Mouse (Mus musculus) forebrain, postnatal 0 days (tissue): ENCODE results near the gene Zdhhc14. TPM values are rescaled to one million over a fixed set of nuclear protein-coding genes. Genes with fewer than 3 reads are reported as not detected.
A peak's percentile ranks its signal among the peaks of the same experiment; 100 is the strongest.

Experiments
- ATAC-seq: fragments of 200-750 bp; cut with Nextera tagmentation; 2 replicates; pipeline ENCODE4 v1.8.0; 2017; ENCODE audit warnings: mild to moderate bottlenecking, moderate library complexity
- DNase-seq: peaks from one replicate; pipeline ENCODE4 v3.0.0-alpha.2; 2015
- H3K27ac ChIP-seq: fragments of 300-500 bp; sonication (generic); 2 replicates; pipeline ENCODE4 v1.5.1; 2014; ENCODE audit warnings: low read depth, mild to moderate bottlenecking, antibody characterized with exemption, low read length, moderate library complexity, mixed read lengths
- H3K27me3 ChIP-seq: fragments of 300-500 bp; sonication (generic); 2 replicates; pipeline ENCODE4 v1.6.1; 2014; ENCODE audit warnings: mild to moderate bottlenecking, low read length, mixed read lengths; ENCODE audit not compliant: insufficient read depth
- H3K36me3 ChIP-seq: fragments of 300-500 bp; sonication (generic); 2 replicates; pipeline ENCODE4 v1.6.1; 2014; ENCODE audit warnings: mild to moderate bottlenecking, moderate library complexity; ENCODE audit not compliant: insufficient read depth
- H3K4me1 ChIP-seq: fragments of 300-500 bp; sonication (generic); 2 replicates; pipeline ENCODE4 v1.6.1; 2014; ENCODE audit warnings: antibody characterized with exemption; ENCODE audit not compliant: insufficient read depth
- H3K4me2 ChIP-seq: fragments of 300-500 bp; sonication (generic); 2 replicates; pipeline ENCODE4 v1.6.1; 2014; ENCODE audit warnings: low read depth, mild to moderate bottlenecking, moderate library complexity
- H3K4me3 ChIP-seq: fragments of 300-500 bp; sonication (generic); 2 replicates; pipeline ENCODE4 v1.5.1; 2014; ENCODE audit warnings: low read depth, low read length, mixed read lengths
- H3K9ac ChIP-seq: fragments of 300-500 bp; sonication (generic); 2 replicates; pipeline ENCODE4 v1.6.1; 2014; ENCODE audit warnings: mild to moderate bottlenecking
- H3K9me3 ChIP-seq: fragments of 300-500 bp; sonication (generic); 2 replicates; pipeline ENCODE4 v1.6.1; 2016; ENCODE audit warnings: low read length
- CTCF ChIP-seq: sonication (generic); IDR thresholded peaks from 2 replicates; pipeline ENCODE4 v1.5.1; 2016; ENCODE audit warnings: antibody characterized with exemption, control low read depth, low read depth
- WGBS: fragments of 180-500 bp; shearing (Covaris S2); extraction: QIAGEN DNeasy Blood & Tissue Kit; methylation state at CpG from one replicate; pipeline ENCODE4 v1.1.7; 2014; 5-methylcytosine and 5-hydroxymethylcytosine counted together
- polyA plus RNA-seq: library from polyadenylated mRNA; unstranded; fragments of >200 nt; fragmentation: Nextera tagmentation; extraction: Ambion mirVana; gene quantifications from 2 replicates; pipeline ENCODE4 v1.2.1, GENCODE M21; 2015
- total RNA-seq: library from RNA; depleted of rRNA; stranded (reverse); fragments of >200 nt; gene quantifications from 2 replicates; pipeline ENCODE4 v1.2.3, GENCODE M21; 2014

Gene Zdhhc14
- total and polyA plus RNA-seq, 2 experiments from 2014 or later = 9.9 to 16.7 TPM

DNA sequence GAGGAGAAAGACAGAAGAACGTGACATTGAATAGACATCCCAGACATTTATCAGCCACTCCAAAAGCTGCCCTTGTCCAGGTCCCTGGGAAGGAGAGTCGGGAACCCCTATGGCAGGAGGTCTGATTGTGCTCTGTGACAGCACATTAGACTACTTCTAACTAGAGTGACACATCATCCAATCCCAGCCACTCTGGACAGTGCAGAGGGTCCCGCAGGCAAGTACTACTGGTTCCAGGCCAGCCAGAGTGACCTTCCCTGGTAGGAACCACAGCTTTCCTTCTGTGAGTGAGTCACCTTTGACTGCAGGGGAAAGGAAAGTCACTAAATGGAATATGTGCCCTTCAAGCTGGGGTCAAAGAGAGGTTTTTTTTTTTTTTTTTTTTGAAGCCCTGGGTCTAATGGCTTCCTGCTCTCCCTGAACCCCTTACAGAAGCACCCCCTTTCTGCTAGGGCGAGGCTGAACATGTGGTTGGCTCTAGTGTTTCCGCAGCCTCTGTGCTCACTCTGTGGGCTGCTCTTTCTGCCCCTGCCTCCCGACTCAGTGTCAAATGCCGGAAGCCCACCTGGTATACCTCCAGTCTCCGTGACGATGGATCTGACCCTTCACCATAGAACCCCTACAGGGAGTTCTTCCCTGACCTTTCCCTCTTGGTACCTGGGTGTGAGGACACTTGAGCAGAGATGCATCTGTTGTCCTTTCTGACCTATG, 276.6 kb downstream of the Zdhhc14 start:
- no peak overlapping the region for H3K9ac ChIP-seq
- H3K27ac ChIP-seq = 0 out of 2 replicates have a peak overlapping the region, but pooled peaks have one; percentile 78
- no peaks in the 10 kb centered on the region for H3K27me3 ChIP-seq
- H3K36me3 ChIP-seq = no peaks in the 10 kb centered on the region
- no peaks in the 10 kb centered on the region for H3K9me3 ChIP-seq
- H3K4me1 ChIP-seq = peaks cover 11% of the 10 kb centered on the region; the same call in 1 of the 2 replicates
- ATAC-seq = no peak
- TF ChIP-seq CTCF = no peak
- WGBS = 88% methylated on average over 9 of the region's 9 CpGs
- no peak overlapping the region for H3K4me2 ChIP-seq
- no peak for DNase-seq
- H3K4me3 ChIP-seq = no peak overlapping the region

DNA sequence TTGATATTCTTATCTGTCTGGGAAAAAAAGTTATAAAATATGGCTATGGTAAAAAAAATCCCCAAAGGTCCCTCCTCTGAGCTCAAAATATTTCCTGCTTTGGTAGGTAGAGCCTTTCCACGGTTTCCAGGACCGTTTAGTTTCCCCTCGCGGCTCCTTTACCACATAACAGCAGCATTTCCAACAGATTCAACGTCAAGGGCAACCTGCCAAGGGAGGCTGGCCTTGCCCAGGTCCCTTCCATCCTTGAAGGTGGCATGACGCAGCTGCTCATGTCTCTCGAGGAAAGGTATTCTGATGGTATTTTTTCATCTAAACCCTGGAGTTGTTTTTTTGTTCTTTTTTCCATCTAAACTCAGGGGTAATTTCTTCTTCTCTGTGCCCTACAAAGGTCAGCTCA, 277.4 kb downstream of the Zdhhc14 start:
- no peak for TF ChIP-seq CTCF
- peaks cover 11% of the 10 kb centered on the region; the same call in 1 of the 2 replicates for H3K4me1 ChIP-seq
- ATAC-seq (no peak), DNase-seq (peak; percentile 44)
- peak overlapping the region; percentile 43 for H3K9ac ChIP-seq
- H3K9me3 ChIP-seq = no peaks in the 10 kb centered on the region
- no peaks in the 10 kb centered on the region for H3K36me3 ChIP-seq
- H3K27me3 ChIP-seq = no peaks in the 10 kb centered on the region
- H3K4me3 ChIP-seq = peak overlapping the region; percentile 25
- H3K27ac ChIP-seq = peak overlapping the region; percentile 78
- 5% methylated on average over 7 of the region's 7 CpGs for WGBS
- peak overlapping the region; percentile 49 for H3K4me2 ChIP-seq

DNA sequence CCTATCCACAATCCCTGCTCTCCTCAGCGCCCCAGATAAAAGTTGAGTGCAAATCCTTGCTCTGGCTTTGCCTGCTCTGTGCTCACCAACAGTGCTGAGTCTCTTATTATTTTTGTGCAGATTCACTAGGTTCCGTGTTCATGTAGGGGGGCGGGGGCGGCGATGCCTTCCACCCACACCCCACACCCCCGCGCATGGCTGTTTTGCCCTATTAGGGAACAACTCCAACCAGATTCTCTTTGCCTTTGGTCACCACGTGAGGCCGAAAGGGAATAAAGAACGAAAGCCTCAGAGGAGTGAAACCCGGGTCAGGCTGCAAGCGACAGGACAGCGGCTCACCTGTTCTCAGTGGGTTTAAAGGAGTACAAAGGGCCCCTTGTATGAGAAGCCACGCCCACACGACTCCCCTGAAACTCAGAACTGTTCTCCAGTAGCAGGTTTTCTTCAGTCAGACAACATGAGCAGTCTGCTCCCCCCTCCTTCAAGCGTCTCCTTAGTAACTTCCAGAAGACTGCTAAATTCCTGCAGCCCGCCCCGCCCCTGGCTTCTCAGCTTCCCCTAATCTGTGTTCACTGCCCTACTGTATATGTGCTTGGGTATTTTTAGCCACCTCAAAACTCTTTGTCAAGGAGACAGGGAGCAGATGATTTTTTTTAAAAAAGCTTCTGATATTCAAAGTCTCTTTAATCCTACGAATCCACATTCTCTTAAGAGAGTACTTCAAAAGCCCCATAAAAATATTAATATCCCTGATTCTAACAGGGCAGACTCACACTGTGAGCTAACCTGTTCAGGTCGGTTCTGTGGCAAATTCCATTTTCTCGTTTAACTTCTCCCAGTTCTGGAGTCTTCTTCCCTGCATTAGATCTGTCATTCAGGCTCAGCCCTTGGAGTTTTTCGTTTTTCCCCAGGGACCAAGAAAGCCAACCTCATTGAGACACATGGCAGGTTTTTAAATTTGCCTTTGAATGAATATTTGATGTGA, 278.2 kb downstream of the Zdhhc14 start:
- Histone ChIP-seq H3K4me3 (peak overlapping the region; percentile 25), H3K4me1 (peaks cover 11% of the 10 kb centered on the region; the same call in 1 of the 2 replicates), H3K27ac (peak overlapping the region; percentile 78), H3K27me3 (no peaks in the 10 kb centered on the region), H3K9me3 (no peaks in the 10 kb centered on the region), H3K4me2 (peak overlapping the region; percentile 49), H3K9ac (peak overlapping the region; percentile 43), H3K36me3 (no peaks in the 10 kb centered on the region)
- DNase-seq (peak; percentile 79), ATAC-seq (peak; percentile 94)
- WGBS = 6% methylated on average over 22 of the region's 22 CpGs
- TF ChIP-seq CTCF = no peak

DNA sequence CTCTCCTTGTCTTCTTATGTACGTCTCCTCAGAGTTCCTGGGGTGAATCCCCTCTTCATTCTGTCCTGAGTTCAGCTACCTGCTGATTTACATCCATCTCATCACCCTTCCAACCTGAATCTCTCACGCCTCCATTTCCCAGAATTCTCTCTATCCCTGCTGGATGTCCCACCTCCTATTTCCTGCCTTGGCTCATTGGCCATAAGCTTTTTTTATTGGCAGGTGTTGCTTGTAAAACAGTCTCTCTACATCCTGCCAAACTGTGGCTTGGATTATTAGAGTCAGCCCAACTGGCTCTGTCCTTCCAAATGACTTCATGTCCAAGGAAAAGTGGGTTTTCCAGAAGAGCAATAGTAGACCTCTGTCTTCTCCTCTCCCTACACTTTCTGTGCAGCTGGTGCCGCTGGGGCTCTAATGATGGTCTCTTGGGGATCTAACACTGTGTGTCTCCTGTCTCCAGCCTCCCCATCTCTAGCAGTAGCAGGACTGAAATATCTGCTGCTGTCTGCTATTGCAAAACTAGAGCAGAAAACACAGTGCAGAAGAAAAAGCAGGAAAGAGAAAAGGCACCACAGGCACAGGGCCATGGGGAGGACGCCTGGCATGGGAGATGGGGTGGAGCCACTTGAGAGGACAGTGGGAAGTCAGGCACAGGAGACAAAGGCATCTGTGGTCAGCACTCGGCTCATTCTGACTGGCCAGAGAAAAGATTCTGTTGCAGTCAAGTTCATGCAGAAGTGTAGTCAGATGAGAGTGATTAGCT, 288.0 kb downstream of the Zdhhc14 start:
- Histone ChIP-seq H3K4me2 (no peak overlapping the region), H3K27me3 (no peaks in the 10 kb centered on the region), H3K36me3 (no peaks in the 10 kb centered on the region), H3K4me1 (no peaks in the 10 kb centered on the region), H3K9ac (no peak overlapping the region), H3K4me3 (no peak overlapping the region), H3K9me3 (no peaks in the 10 kb centered on the region), H3K27ac (no peak overlapping the region)
- TF ChIP-seq CTCF = no peak
- WGBS = 78% methylated on average over 5 of the region's 5 CpGs
- no peak for ATAC-seq
- DNase-seq = no peak

DNA sequence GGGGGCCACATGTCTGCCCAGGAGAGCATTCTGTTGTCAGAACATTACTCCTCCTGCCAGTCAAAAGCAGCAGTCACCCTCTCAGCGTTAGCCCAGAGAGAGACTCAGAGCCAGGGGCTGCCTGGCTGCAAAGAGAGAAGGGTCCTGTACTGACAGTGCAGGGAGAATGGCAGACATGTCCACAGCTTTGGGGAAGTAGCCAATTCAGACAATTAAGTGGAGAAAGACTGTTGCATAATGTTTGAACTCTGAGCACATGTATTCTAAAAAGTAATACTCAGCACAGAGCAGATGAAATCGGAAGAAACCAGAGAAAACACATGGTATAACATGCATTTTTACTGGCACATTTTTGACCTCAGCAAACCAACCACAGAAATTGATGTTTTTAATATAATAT, 292.9 kb downstream of the Zdhhc14 start:
- DNase-seq (no peak), ATAC-seq (no peak)
- Histone ChIP-seq H3K36me3 (no peaks in the 10 kb centered on the region), H3K4me1 (no peaks in the 10 kb centered on the region), H3K27me3 (no peaks in the 10 kb centered on the region), H3K9ac (no peak overlapping the region), H3K4me2 (no peak overlapping the region), H3K9me3 (0 out of 2 replicates have a peak, but pooled peaks cover 5% of the 10 kb centered on the region), H3K4me3 (no peak overlapping the region), H3K27ac (no peak overlapping the region)
- WGBS = 53% methylated on average over 2 of the region's 2 CpGs
- TF ChIP-seq CTCF = no peak

DNA sequence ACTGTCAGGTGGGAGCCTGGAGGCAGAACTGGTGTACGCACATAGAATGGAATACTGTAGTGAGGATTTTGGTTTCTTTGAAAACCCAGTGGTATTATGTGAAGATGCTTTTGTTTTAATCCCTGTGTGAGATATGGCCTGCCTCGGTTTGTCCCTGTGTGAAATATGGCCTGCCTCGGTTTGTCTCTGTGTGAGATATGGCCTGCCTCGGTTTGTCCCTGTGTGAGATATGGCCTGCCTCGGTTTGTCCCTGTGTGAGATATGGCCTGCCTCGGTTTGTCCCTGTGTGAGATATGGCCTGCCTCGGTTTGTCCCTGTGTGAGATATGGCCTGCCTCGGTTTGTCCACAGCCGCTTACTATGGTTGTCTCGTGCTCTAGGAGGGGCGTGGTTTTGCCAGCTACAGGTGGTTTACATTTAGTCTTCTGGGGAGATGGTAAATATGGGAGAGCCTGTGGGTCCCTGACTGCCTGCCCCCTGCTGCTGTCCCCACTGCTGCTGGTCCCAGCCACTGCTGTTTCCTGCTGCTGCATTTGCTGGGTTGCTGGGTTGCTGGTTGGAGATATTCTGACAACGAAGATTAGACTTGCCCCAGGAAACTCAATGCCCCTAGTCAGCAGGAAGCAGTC, 299.9 kb downstream of the Zdhhc14 start:
- H3K9me3 ChIP-seq = 0 out of 2 replicates have a peak, but pooled peaks cover 5% of the 10 kb centered on the region
- H3K27me3 ChIP-seq = no peaks in the 10 kb centered on the region
- no peak for TF ChIP-seq CTCF
- no peak for ATAC-seq
- H3K9ac ChIP-seq = no peak overlapping the region
- no peaks in the 10 kb centered on the region for H3K36me3 ChIP-seq
- no peak overlapping the region for H3K27ac ChIP-seq
- no peak overlapping the region for H3K4me3 ChIP-seq
- no peaks in the 10 kb centered on the region for H3K4me1 ChIP-seq
- no peak for DNase-seq
- H3K4me2 ChIP-seq = no peak overlapping the region
- WGBS = 93% methylated on average over 11 of the region's 12 CpGs
